Mouse (Mus musculus) stomach, embryonic 14.5 days (tissue): ENCODE results near the gene Hist1h4f. TPM values are rescaled to one million over a fixed set of nuclear protein-coding genes. Genes with fewer than 3 reads are reported as not detected.
A peak's percentile ranks its signal among the peaks of the same experiment; 100 is the strongest.
"Not testable (repeated sequence)": the region's sequence is repeated elsewhere in the genome, so short reads cannot be mapped to it uniquely, and the experiment has no call there.

Experiments used
- ATAC-seq: fragments of 200-750 bp; cut with Nextera tagmentation; 2 replicates; pipeline ENCODE4 v1.8.0; 2017; ENCODE audit warnings: low read depth, moderate TSS enrichment; ENCODE audit not compliant: insufficient number of reproducible peaks, insufficient read depth, low FRiP score
- H3K27ac ChIP-seq: fragments of 300-500 bp; sonication (generic); 2 replicates; pipeline ENCODE4 v1.5.1; 2014; ENCODE audit warnings: mild to moderate bottlenecking, low read length, moderate library complexity, mixed read lengths
- H3K27me3 ChIP-seq: fragments of 300-500 bp; sonication (generic); 2 replicates; pipeline ENCODE4 v1.6.1; 2014; ENCODE audit warnings: low read length, control low read depth, mixed read lengths; ENCODE audit not compliant: control insufficient read depth, insufficient read depth
- H3K36me3 ChIP-seq: fragments of 300-500 bp; sonication (generic); 2 replicates; pipeline ENCODE4 v1.6.1; 2014; ENCODE audit warnings: mild to moderate bottlenecking, control low read depth, low read length, moderate library complexity, mixed read lengths; ENCODE audit not compliant: control insufficient read depth, insufficient read depth
- H3K4me1 ChIP-seq: fragments of 300-500 bp; sonication (generic); 2 replicates; pipeline ENCODE4 v1.6.1; 2014; ENCODE audit warnings: low read length, control low read depth, mixed read lengths; ENCODE audit not compliant: control insufficient read depth, insufficient read depth
- H3K4me2 ChIP-seq: fragments of 300-500 bp; sonication (generic); replicated peaks from 2 replicates; pipeline ENCODE4 v1.6.1; 2014; ENCODE audit warnings: low read depth, low read length, control low read depth
- H3K4me3 ChIP-seq: fragments of 300-500 bp; sonication (generic); 2 replicates; pipeline ENCODE4 v1.5.1; 2014; ENCODE audit warnings: low read depth, low read length, control low read depth
- H3K9ac ChIP-seq: fragments of 300-500 bp; sonication (generic); replicated peaks from 2 replicates; pipeline ENCODE4 v1.6.1; 2014; ENCODE audit warnings: low read depth, mild to moderate bottlenecking, control low read depth, low read length, moderate library complexity, mixed read lengths
- H3K9me3 ChIP-seq: fragments of 300-500 bp; sonication (generic); 2 replicates; pipeline ENCODE4 v1.6.1; 2016; ENCODE audit warnings: low read depth, low read length, control low read depth; ENCODE audit not compliant: control insufficient read depth
- WGBS: fragments of 180-500 bp; shearing (Covaris S2); extraction: QIAGEN DNeasy Blood & Tissue Kit; methylation state at CpG from one replicate; pipeline ENCODE4 v1.1.7; 2014; 5-methylcytosine and 5-hydroxymethylcytosine counted together
- polyA plus RNA-seq: library from polyadenylated mRNA; unstranded; fragments of >200 nt; fragmentation: Nextera tagmentation; extraction: Ambion mirVana; gene quantifications from 2 replicates; pipeline ENCODE4 v1.2.1, GENCODE M21; 2014

The Hist1h4f gene
- polyA plus RNA-seq, 1 experiment from 2014 or later: 1.8 TPM

- Histone ChIP-seq H3K27me3 (no peaks in the 10 kb centered on the region), H3K4me1 (no peaks in the 10 kb centered on the region), H3K9ac (peak overlapping the region; percentile 23; the same call in 1 of the 2 replicates), H3K4me3 (peak overlapping the region; percentile 29), H3K36me3 (no peaks in the 10 kb centered on the region), H3K9me3 (no peaks in the 10 kb centered on the region), H3K4me2 (peak overlapping the region; percentile 70), H3K27ac (peak overlapping the region; percentile 99)
- WGBS: 2% methylated on average over 18 of the region's 18 CpGs
- peak; percentile 62 for ATAC-seq
These were observed 11.4 kb upstream of the Hist1h4f start for GRCm38 (mm10) chr13:23562699-23563462.

DNA sequence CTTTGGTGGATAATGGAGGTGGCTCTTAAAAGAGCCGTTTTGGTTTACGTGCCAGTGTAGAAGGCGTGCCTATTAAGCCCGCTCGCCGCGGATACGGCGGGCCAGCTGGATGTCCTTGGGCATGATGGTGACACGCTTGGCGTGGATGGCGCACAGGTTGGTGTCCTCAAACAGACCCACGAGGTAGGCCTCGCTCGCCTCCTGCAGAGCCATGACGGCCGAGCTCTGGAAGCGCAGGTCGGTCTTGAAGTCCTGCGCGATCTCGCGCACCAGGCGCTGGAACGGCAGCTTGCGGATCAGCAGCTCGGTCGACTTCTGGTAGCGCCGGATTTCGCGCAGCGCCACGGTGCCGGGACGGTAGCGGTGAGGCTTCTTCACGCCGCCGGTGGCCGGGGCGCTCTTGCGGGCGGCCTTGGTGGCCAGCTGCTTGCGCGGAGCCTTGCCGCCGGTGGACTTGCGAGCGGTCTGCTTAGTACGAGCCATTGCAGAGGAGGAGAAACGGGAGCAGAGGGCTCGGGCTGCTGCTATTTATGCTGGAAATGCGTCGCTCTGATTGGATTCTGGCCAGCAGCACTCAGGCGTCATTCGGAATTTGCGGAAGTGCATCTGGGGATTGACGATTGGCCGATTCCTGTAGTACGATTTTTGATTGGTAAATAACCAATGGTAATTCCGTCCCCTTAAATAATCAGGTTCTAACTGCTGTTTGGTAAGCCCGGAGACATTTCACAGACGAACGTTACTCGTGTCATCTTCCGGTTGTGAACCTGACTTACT, 10.6 kb upstream of the Hist1h4f start, which contains the start of gene Hist1h3e:
Gene Hist1h3e, minus strand, starts transcription at position 487 of the 777 bp plus-strand sequence.
- H3K9ac ChIP-seq: peak within 1 kb of the TSS; percentile 45; the same call in 1 of the 2 replicates
- H3K27me3 ChIP-seq, H3K9me3 ChIP-seq, H3K4me1 ChIP-seq, H3K36me3 ChIP-seq: not testable (repeated sequence)
- peak within 1 kb of the TSS; percentile 29 for H3K4me3 ChIP-seq
- peak within 1 kb of the TSS; percentile 70 for H3K4me2 ChIP-seq
- WGBS: under 1% methylated on average over 50 of the region's 67 CpGs
- peak; percentile 93 for ATAC-seq
- H3K27ac ChIP-seq: peak within 1 kb of the TSS; percentile 99

DNA sequence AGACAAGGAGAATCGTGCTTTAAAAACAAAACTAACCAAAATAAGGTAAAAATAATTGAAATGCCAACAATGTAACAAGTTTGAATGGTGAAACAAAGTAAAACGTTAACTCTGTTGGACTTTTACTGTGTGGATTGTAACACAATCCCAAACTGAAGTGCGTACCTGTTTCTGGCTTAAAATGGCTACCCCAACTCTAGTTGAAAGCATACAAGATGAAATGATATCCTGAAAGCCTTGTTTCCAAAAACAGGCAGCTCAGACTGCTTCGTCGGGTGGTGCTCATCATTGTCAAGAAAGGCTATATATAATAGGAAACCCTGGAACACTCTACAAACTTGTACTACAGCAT, 10.1 kb upstream of the Hist1h4f start:
- not testable (repeated sequence) for H3K27me3 ChIP-seq, H3K9me3 ChIP-seq, ATAC-seq, H3K36me3 ChIP-seq, H3K4me1 ChIP-seq, H3K9ac ChIP-seq
- peak overlapping the region; percentile 70; the same call in 1 of the 2 replicates for H3K4me2 ChIP-seq
- H3K27ac ChIP-seq: peak overlapping the region; percentile 99
- WGBS: 0% methylated on average over 2 of the region's 5 CpGs
- peak overlapping the region; percentile 29; the same call in 1 of the 2 replicates for H3K4me3 ChIP-seq

DNA sequence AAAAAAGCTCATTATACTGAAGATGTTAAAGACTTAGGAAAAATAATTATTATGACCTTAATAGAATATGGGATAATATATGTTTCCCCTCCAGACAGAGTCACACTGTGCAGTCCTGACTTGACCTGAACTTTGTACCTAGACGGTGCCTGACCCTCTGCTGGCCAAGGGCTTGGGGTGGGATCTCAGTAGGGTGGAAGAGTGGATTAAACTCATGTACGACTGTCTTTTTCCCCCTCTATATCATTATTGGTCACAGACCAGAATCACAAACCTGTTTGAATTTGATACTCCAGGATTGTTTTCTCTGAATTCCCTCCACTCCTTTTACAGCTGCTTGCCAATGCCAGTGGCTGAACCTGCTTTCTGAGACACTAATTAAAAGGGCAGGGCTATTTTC, 9.3 kb upstream of the Hist1h4f start:
- H3K4me3 ChIP-seq, H3K36me3 ChIP-seq, ATAC-seq, H3K27me3 ChIP-seq, H3K27ac ChIP-seq, H3K9ac ChIP-seq, H3K4me1 ChIP-seq, H3K9me3 ChIP-seq: not testable (repeated sequence)
- 0 out of 2 replicates have a peak overlapping the region, but pooled peaks have one; percentile 13 for H3K4me2 ChIP-seq
- 19% methylated on average over 2 of the region's 2 CpGs for WGBS

DNA sequence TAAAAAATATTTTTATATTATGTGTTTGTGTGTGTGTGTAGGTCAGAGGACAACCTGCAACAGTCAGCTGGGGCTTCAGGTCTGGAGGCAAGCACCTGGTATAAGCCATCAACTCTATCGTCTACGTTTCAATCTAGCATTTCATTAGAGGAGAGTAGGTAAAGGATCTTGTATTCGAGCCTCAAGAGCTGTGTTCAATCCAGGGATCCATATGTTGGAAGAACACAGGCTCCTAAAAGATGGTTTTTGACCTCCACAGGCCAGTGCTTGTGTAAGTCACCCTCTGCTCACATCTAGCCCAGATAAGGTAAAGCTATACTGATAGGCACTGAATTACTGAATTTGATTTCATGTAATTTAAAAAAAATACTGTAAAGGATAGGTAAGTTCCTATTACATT, 5.5 kb upstream of the Hist1h4f start:
- H3K4me2 ChIP-seq: peak overlapping the region; percentile 94
- no peaks in the 10 kb centered on the region for H3K27me3 ChIP-seq
- H3K27ac ChIP-seq: peak overlapping the region; percentile 99
- no peaks in the 10 kb centered on the region for H3K36me3 ChIP-seq
- no peaks in the 10 kb centered on the region for H3K9me3 ChIP-seq
- 0 out of 2 replicates have a peak overlapping the region, but pooled peaks have one; percentile 15 for H3K9ac ChIP-seq
- no peak for ATAC-seq
- H3K4me3 ChIP-seq: peak overlapping the region; percentile 69; the same call in 1 of the 2 replicates
- 59% methylated on average over 3 of the region's 3 CpGs for WGBS
- peaks cover 11% of the 10 kb centered on the region; the same call in 1 of the 2 replicates for H3K4me1 ChIP-seq

GRCm38 (mm10) chr13:23555839-23556416, 4.5 kb upstream of the Hist1h4f start:
- Histone ChIP-seq H3K4me1 (peaks cover 11% of the 10 kb centered on the region; the same call in 1 of the 2 replicates), H3K27me3 (no peaks in the 10 kb centered on the region), H3K4me3 (peak overlapping the region; percentile 69), H3K4me2 (peak overlapping the region; percentile 94), H3K9ac (peak overlapping the region; percentile 92), H3K36me3 (no peaks in the 10 kb centered on the region), H3K27ac (peak overlapping the region; percentile 99), H3K9me3 (no peaks in the 10 kb centered on the region)
- ATAC-seq: peak; percentile 75
- 0% methylated on average over 18 of the region's 18 CpGs for WGBS

DNA sequence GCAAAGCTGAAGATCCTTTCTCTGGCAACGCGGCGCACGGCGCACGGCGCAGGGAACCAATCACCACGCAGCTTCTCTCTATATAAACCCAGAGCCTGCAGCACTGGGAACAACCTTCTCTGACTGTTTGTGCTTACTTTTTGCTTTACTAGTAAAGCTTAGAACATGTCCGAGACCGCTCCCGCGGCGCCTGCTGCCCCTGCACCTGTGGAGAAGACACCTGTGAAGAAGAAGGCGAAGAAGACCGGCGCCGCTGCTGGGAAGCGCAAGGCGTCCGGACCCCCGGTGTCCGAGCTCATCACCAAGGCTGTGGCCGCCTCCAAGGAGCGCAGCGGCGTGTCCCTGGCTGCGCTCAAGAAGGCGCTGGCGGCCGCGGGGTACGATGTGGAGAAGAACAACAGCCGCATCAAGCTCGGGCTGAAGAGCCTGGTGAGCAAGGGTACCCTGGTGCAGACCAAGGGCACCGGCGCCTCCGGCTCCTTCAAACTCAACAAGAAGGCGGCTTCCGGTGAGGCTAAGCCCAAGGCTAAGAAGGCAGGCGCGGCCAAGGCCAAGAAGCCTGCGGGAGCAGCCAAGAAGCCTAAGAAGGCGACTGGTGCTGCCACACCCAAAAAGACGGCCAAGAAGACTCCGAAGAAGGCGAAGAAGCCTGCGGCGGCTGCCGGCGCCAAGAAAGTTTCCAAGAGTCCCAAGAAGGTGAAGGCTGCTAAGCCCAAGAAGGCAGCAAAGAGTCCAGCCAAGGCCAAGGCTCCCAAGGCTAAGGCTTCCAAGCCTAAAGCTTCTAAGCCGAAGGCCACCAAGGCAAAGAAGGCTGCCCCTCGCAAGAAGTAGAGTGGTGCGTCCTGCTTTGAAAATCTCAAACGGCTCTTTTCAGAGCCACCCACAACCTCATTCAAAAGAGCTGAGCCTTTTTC, 3.7 kb upstream of the Hist1h4f start:
- under 1% methylated on average over 53 of the region's 54 CpGs for WGBS
- Histone ChIP-seq H3K4me1 (peaks cover 11% of the 10 kb centered on the region; the same call in 1 of the 2 replicates), H3K9ac (peak overlapping the region; percentile 92), H3K27me3 (no peaks in the 10 kb centered on the region), H3K4me2 (peak overlapping the region; percentile 94), H3K9me3 (no peaks in the 10 kb centered on the region), H3K4me3 (peak overlapping the region; percentile 69), H3K36me3 (no peaks in the 10 kb centered on the region), H3K27ac (peak overlapping the region; percentile 99)
- ATAC-seq: peak; percentile 88
